22 mouse cellular contexts compared by ENCODE assay signal in the genomic region with DNA sequence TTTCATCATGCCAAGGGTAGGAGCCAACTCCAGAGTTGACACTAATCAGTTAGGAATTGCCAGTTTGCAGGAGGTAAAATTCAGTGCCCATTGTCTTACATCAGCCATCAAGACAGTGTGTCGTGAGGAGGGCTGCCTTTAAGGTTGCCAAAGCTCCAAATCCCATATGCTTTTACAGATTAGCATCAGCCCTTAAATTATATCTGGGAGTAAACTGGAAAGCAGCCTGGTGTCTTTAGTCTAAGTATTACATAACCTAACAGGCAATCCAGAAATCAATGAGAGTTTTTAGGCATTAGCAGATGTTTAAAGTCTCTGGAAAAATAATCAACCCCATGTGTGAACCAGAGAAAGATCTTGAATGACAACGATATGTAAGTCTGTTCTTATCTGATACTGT. TPM values are rescaled to one million over a fixed set of nuclear protein-coding genes. Genes with fewer than 3 reads are reported as not detected.
DNase-seq lines count a peak whose midpoint lies in the region; ATAC-seq lines count a peak whose summit lies in the region.
"Had no signal": no experiment of that assay in that cellular context is flagged by ENCODE, and none has a peak within 500 bp of the region (broad histone marks: within the 10 kb centered on the region; RNA-seq: fewer than 3 reads in every experiment).

No protein-coding gene starts in this region.

- H3K36me3 ChIP-seq in midbrain, embryonic 11.5 days (ENCODE audit: control insufficient read depth, insufficient read depth, low read length), result no peaks in the 10 kb centered on the region
- no peaks in the 10 kb centered on the region for H3K36me3 ChIP-seq in midbrain, embryonic 15.5 days (replicated peaks)
- no peaks in the 10 kb centered on the region for H3K36me3 ChIP-seq in embryonic facial prominence, embryonic 14.5 days (ENCODE audit: control insufficient read depth, insufficient read depth, low read length)
- H3K36me3 ChIP-seq: embryonic facial prominence, embryonic 12.5 days; embryonic facial prominence, embryonic 15.5 days; forebrain, embryonic 10.5 days; forebrain, embryonic 12.5 days had no signal

- H3K4me3 ChIP-seq in midbrain, embryonic 11.5 days (ENCODE audit: low read depth, low read length), result no peak overlapping the region
- no peak overlapping the region for H3K4me3 ChIP-seq in midbrain, embryonic 15.5 days
- no peak overlapping the region for H3K4me3 ChIP-seq in embryonic facial prominence, embryonic 14.5 days (ENCODE audit: low read depth, low read length)
- H3K4me3 ChIP-seq: embryonic facial prominence, embryonic 12.5 days; embryonic facial prominence, embryonic 15.5 days; erythroblast, embryonic 14.5 days; forebrain, embryonic 10.5 days; forebrain, embryonic 12.5 days had no signal

- peak; percentile 5 to 7 for DNase-seq in cerebellum, postnatal 14 days
- no peak for DNase-seq in cerebellum, adult 9-11 months
- DNase-seq in midbrain, embryonic 11.5 days (ENCODE audit: low spot score, missing footprints), result peak; percentile 59
- DNase-seq in embryonic facial prominence, embryonic 14.5 days (ENCODE audit: low spot score), result peak; percentile 62
- DNase-seq in urinary bladder, postnatal 10 days (ENCODE audit: low spot score), result no peak
- DNase-seq: adrenal gland, adult 8-10 months; adrenal gland, postnatal 14 days; adrenal gland, postnatal 36 days; cerebellum, adult 11 months; cerebellum, adult 18-20 months; cerebellum, adult 8-10 months; cerebellum, postnatal 25 days had no signal

- WGBS in midbrain, embryonic 11.5 days, result 84% methylated on average over 2 of the region's 2 CpGs
- 86% methylated on average over 2 of the region's 2 CpGs for WGBS in midbrain, embryonic 15.5 days
- WGBS in embryonic facial prominence, embryonic 14.5 days, result 34% methylated on average over 2 of the region's 2 CpGs

- H3K9me3 ChIP-seq in midbrain, embryonic 11.5 days (ENCODE audit: control insufficient read depth, low read length), result no peaks in the 10 kb centered on the region
- H3K9me3 ChIP-seq in midbrain, embryonic 15.5 days, result no peaks in the 10 kb centered on the region
- H3K9me3 ChIP-seq in embryonic facial prominence, embryonic 14.5 days (ENCODE audit: control insufficient read depth, low read length), result no peaks in the 10 kb centered on the region
- H3K9me3 ChIP-seq: embryonic facial prominence, embryonic 15.5 days; forebrain, embryonic 10.5 days; forebrain, embryonic 12.5 days had no signal

- ATAC-seq in midbrain, embryonic 11.5 days (ENCODE audit: low FRiP score), result no peak
- no peak for ATAC-seq in midbrain, embryonic 15.5 days (replicated peaks)
- ATAC-seq in embryonic facial prominence, embryonic 14.5 days (ENCODE audit: low read depth), result no peak
- ATAC-seq: activated CD4-positive, CD25-positive, alpha-beta regulatory T cell, adult 4 months; forebrain, embryonic 14.5 days; forebrain, embryonic 16.5 days; Patski had no signal

- H3K4me2 ChIP-seq in midbrain, embryonic 11.5 days, result no peak overlapping the region
- H3K4me2 ChIP-seq in midbrain, embryonic 15.5 days, result no peak overlapping the region
- no peak overlapping the region for H3K4me2 ChIP-seq in embryonic facial prominence, embryonic 14.5 days (ENCODE audit: low read depth, low read length)
- H3K4me2 ChIP-seq: embryonic facial prominence, embryonic 12.5 days; embryonic facial prominence, embryonic 15.5 days; forebrain, embryonic 12.5 days had no signal

- no peaks in the 10 kb centered on the region for H3K27me3 ChIP-seq in midbrain, embryonic 11.5 days (ENCODE audit: control insufficient read depth, insufficient read depth, low read length)
- no peaks in the 10 kb centered on the region for H3K27me3 ChIP-seq in midbrain, embryonic 15.5 days (replicated peaks)
- H3K27me3 ChIP-seq in embryonic facial prominence, embryonic 14.5 days (replicated peaks; ENCODE audit: control insufficient read depth, insufficient read depth, low read length), result no peaks in the 10 kb centered on the region
- H3K27me3 ChIP-seq: embryonic facial prominence, embryonic 15.5 days had no signal

- H3K9ac ChIP-seq in midbrain, embryonic 11.5 days (ENCODE audit: low read length), result no peak overlapping the region
- no peak overlapping the region for H3K9ac ChIP-seq in midbrain, embryonic 15.5 days
- no peak overlapping the region for H3K9ac ChIP-seq in embryonic facial prominence, embryonic 14.5 days (ENCODE audit: low read depth, low read length)
- H3K9ac ChIP-seq: embryonic facial prominence, embryonic 12.5 days; embryonic facial prominence, embryonic 15.5 days; forebrain, embryonic 12.5 days had no signal

- no peak overlapping the region for H3K27ac ChIP-seq in midbrain, embryonic 11.5 days (ENCODE audit: low read depth, low read length)
- no peak overlapping the region for H3K27ac ChIP-seq in midbrain, embryonic 15.5 days
- no peak overlapping the region for H3K27ac ChIP-seq in embryonic facial prominence, embryonic 14.5 days (replicated peaks; ENCODE audit: low read depth, low read length)
- H3K27ac ChIP-seq: embryonic facial prominence, embryonic 12.5 days; embryonic facial prominence, embryonic 15.5 days; forebrain, embryonic 10.5 days; forebrain, embryonic 12.5 days had no signal

- no peaks in the 10 kb centered on the region for H3K4me1 ChIP-seq in midbrain, embryonic 11.5 days (ENCODE audit: control insufficient read depth, insufficient read depth, low read length)
- H3K4me1 ChIP-seq in midbrain, embryonic 15.5 days, result no peaks in the 10 kb centered on the region
- H3K4me1 ChIP-seq in embryonic facial prominence, embryonic 14.5 days (ENCODE audit: control insufficient read depth, insufficient read depth, low read length), result no peaks in the 10 kb centered on the region
- H3K4me1 ChIP-seq: embryonic facial prominence, embryonic 12.5 days; embryonic facial prominence, embryonic 15.5 days; forebrain, embryonic 10.5 days; forebrain, embryonic 12.5 days had no signal

RNA-seq across cellular contexts. Expression of a gene that starts 26.6 kb away (rescaled TPM):
- 12.1 and 13.6 TPM in 2 replicates for polyA plus RNA-seq in midbrain, embryonic 11.5 days (2014; fragmentation: Nextera tagmentation; extraction: Ambion mirVana)
- 9.4 and 10.4 TPM in 2 replicates for polyA plus RNA-seq in midbrain, embryonic 15.5 days (2015; fragmentation: Nextera tagmentation; extraction: Ambion mirVana)
- 24.5 and 26.3 TPM in 2 replicates for polyA plus RNA-seq in embryonic facial prominence, embryonic 14.5 days (2014; fragmentation: Nextera tagmentation; extraction: Ambion mirVana)
- polyA plus RNA-seq: erythroblast, embryonic 14.5 days had no signal

Comparison
In these comparisons a context has a peak if more than half of its experiments do, and no peak if none do; other contexts are left out.
1. DNase-seq: peak in cerebellum, postnatal 14 days (2 of 2), midbrain, embryonic 11.5 days (single experiment) and embryonic facial prominence, embryonic 14.5 days (single experiment); none in cerebellum, adult 9-11 months (single experiment) and urinary bladder, postnatal 10 days (single experiment).